Mouse (Mus musculus): ENCODE measurements around the gene Gramd1b.

Gene Gramd1b

GRCm38 (mm10) chr9:40430969-40431368, 100.2 kb downstream of the Gramd1b start:
- DNase-seq (ENCODE audit: low read depth in 2 of 2, low spot score in 2 of 2), result no peak

GRCm38 (mm10) chr9:40427663-40428062, 103.5 kb downstream of the Gramd1b start:
- no peak for DNase-seq (ENCODE audit: low read depth in 2 of 2, low spot score in 2 of 2)

- DNase-seq (ENCODE audit: low read depth in 2 of 2, low spot score in 2 of 2), result no peak
Observed at GRCm38 (mm10) chr9:40426282-40426964, 104.8 kb downstream of the Gramd1b start.

GRCm38 (mm10) chr9:40424874-40425273, 106.3 kb downstream of the Gramd1b start:
- DNase-seq (ENCODE audit: low read depth in 2 of 2, low spot score in 2 of 2), result no peak

- peak; percentile 43 to 54 for DNase-seq (ENCODE audit: low read depth in 2 of 2, low spot score in 2 of 2)
Observed at GRCm38 (mm10) chr9:40423427-40423867, 107.7 kb downstream of the Gramd1b start.

GRCm38 (mm10) chr9:40422368-40423057, 108.7 kb downstream of the Gramd1b start:
- no peak for DNase-seq (ENCODE audit: low read depth in 2 of 2, low spot score in 2 of 2)

- no peak for DNase-seq (ENCODE audit: low read depth in 2 of 2, low spot score in 2 of 2)
Observed at GRCm38 (mm10) chr9:40420652-40421335, 110.4 kb downstream of the Gramd1b start.

- no peak for DNase-seq (ENCODE audit: low read depth in 2 of 2, low spot score in 2 of 2)
Observed at GRCm38 (mm10) chr9:40418803-40419202, 112.4 kb downstream of the Gramd1b start.

GRCm38 (mm10) chr9:40416150-40416549, 115.0 kb downstream of the Gramd1b start:
- no peak for DNase-seq (ENCODE audit: low read depth in 2 of 2, low spot score in 2 of 2)

- peak; percentile 65 to 77 for DNase-seq (ENCODE audit: low read depth in 2 of 2, low spot score in 2 of 2)
Observed at GRCm38 (mm10) chr9:40414904-40415766, 116.0 kb downstream of the Gramd1b start.

- peak in 1 of 2 experiments; percentile 18 for DNase-seq (ENCODE audit: low read depth in 2 of 2, low spot score in 2 of 2)
Observed at GRCm38 (mm10) chr9:40414498-40414903, 116.7 kb downstream of the Gramd1b start.

GRCm38 (mm10) chr9:40413601-40414000, 117.6 kb downstream of the Gramd1b start:
- no peak for DNase-seq (ENCODE audit: low read depth in 2 of 2, low spot score in 2 of 2)

- DNase-seq (ENCODE audit: low read depth in 2 of 2, low spot score in 2 of 2), result no peak
Observed at GRCm38 (mm10) chr9:40412931-40413330, 118.3 kb downstream of the Gramd1b start.

GRCm38 (mm10) chr9:40412246-40412645, 118.9 kb downstream of the Gramd1b start:
- DNase-seq (ENCODE audit: low read depth in 2 of 2, low spot score in 2 of 2), result no peak

GRCm38 (mm10) chr9:40410895-40411294, 120.3 kb downstream of the Gramd1b start:
- DNase-seq (ENCODE audit: low read depth in 2 of 2, low spot score in 2 of 2), result no peak

GRCm38 (mm10) chr9:40409071-40409470, 122.1 kb downstream of the Gramd1b start:
- no peak for DNase-seq (ENCODE audit: low read depth in 2 of 2, low spot score in 2 of 2)

GRCm38 (mm10) chr9:40408415-40408814, 122.8 kb downstream of the Gramd1b start:
- DNase-seq (ENCODE audit: low read depth in 2 of 2, low spot score in 2 of 2), result no peak

- no peak for DNase-seq (ENCODE audit: low read depth in 2 of 2, low spot score in 2 of 2)
Observed at GRCm38 (mm10) chr9:40407876-40408275, 123.3 kb downstream of the Gramd1b start.

GRCm38 (mm10) chr9:40405804-40406203, 125.4 kb downstream of the Gramd1b start:
- DNase-seq (ENCODE audit: low read depth in 2 of 2, low spot score in 2 of 2), result no peak

GRCm38 (mm10) chr9:40405263-40405662, 125.9 kb downstream of the Gramd1b start:
- DNase-seq (ENCODE audit: low read depth in 2 of 2, low spot score in 2 of 2), result no peak

- DNase-seq (ENCODE audit: low read depth in 2 of 2, low spot score in 2 of 2), result no peak
Observed at GRCm38 (mm10) chr9:40404637-40405036, 126.5 kb downstream of the Gramd1b start.

Data from CD8-positive naive resting alpha-beta T cell, adult 2 months (primary cell).